ENCODE assay signal across 23 mouse cellular contexts in genomic region chr6:8465985-8466384, GRCm38 (mm10). TPM values are rescaled to one million over a fixed set of nuclear protein-coding genes. Genes with fewer than 3 reads are reported as not detected.
A peak's percentile ranks its signal among the peaks of the same experiment; 100 is the strongest.
DNase-seq lines count a peak whose midpoint lies in the region; ATAC-seq lines count a peak whose summit lies in the region.
"Had no signal": no experiment of that assay in that cellular context is flagged by ENCODE, and none has a peak within 500 bp of the region (broad histone marks: within the 10 kb centered on the region; RNA-seq: fewer than 3 reads in every experiment).

No protein-coding gene starts in this region.

- H3K9me3 ChIP-seq in lung, embryonic 15.5 days = no peaks in the 10 kb centered on the region
- no peaks in the 10 kb centered on the region for H3K9me3 ChIP-seq in intestine, embryonic 15.5 days
- H3K9me3 ChIP-seq in intestine, embryonic 16.5 days (ENCODE audit: control insufficient read depth, low read length) = no peaks in the 10 kb centered on the region
- H3K9me3 ChIP-seq: embryonic facial prominence, embryonic 12.5 days; embryonic facial prominence, embryonic 15.5 days; hindbrain, embryonic 12.5 days; hindbrain, embryonic 15.5 days had no signal

- no peaks in the 10 kb centered on the region for H3K36me3 ChIP-seq in lung, embryonic 15.5 days
- no peaks in the 10 kb centered on the region for H3K36me3 ChIP-seq in intestine, embryonic 15.5 days
- no peaks in the 10 kb centered on the region for H3K36me3 ChIP-seq in intestine, embryonic 16.5 days (ENCODE audit: control insufficient read depth, insufficient read depth, low read length)
- H3K36me3 ChIP-seq: embryonic facial prominence, embryonic 12.5 days; embryonic facial prominence, embryonic 15.5 days; hindbrain, embryonic 12.5 days; hindbrain, embryonic 15.5 days had no signal

- H3K4me3 ChIP-seq in lung, embryonic 15.5 days = no peak overlapping the region
- no peak overlapping the region for H3K4me3 ChIP-seq in intestine, embryonic 15.5 days (replicated peaks)
- H3K4me3 ChIP-seq in intestine, embryonic 16.5 days (ENCODE audit: low read length) = no peak overlapping the region
- H3K4me3 ChIP-seq: embryonic facial prominence, embryonic 12.5 days; embryonic facial prominence, embryonic 15.5 days; gastrocnemius, adult 2 months; hindbrain, embryonic 12.5 days; hindbrain, embryonic 15.5 days had no signal

- 51% methylated on average over 5 of the region's 5 CpGs for WGBS in lung, embryonic 15.5 days
- 64% methylated on average over 5 of the region's 5 CpGs for WGBS in intestine, embryonic 15.5 days
- WGBS in intestine, embryonic 16.5 days = 52% methylated on average over 5 of the region's 5 CpGs

- no peak overlapping the region for H3K9ac ChIP-seq in lung, embryonic 15.5 days
- H3K9ac ChIP-seq in intestine, embryonic 15.5 days = no peak overlapping the region
- no peak overlapping the region for H3K9ac ChIP-seq in intestine, embryonic 16.5 days (ENCODE audit: low read depth, low read length)
- H3K9ac ChIP-seq: embryonic facial prominence, embryonic 12.5 days; embryonic facial prominence, embryonic 15.5 days; forebrain, postnatal 0 days; hindbrain, embryonic 12.5 days; hindbrain, embryonic 15.5 days had no signal

- no peaks in the 10 kb centered on the region for H3K27me3 ChIP-seq in lung, embryonic 15.5 days
- no peaks in the 10 kb centered on the region for H3K27me3 ChIP-seq in intestine, embryonic 15.5 days (replicated peaks)
- no peaks in the 10 kb centered on the region for H3K27me3 ChIP-seq in intestine, embryonic 16.5 days (replicated peaks; ENCODE audit: control insufficient read depth, insufficient read depth, low read length)
- H3K27me3 ChIP-seq: embryonic facial prominence, embryonic 12.5 days; embryonic facial prominence, embryonic 15.5 days; hindbrain, embryonic 12.5 days; hindbrain, embryonic 15.5 days had no signal

- H3K4me2 ChIP-seq in lung, embryonic 15.5 days = no peak overlapping the region
- no peak overlapping the region for H3K4me2 ChIP-seq in intestine, embryonic 15.5 days (replicated peaks)
- no peak overlapping the region for H3K4me2 ChIP-seq in intestine, embryonic 16.5 days (ENCODE audit: low read depth, low read length)
- H3K4me2 ChIP-seq: embryonic facial prominence, embryonic 12.5 days; embryonic facial prominence, embryonic 15.5 days; heart, embryonic 11.5 days; hindbrain, embryonic 12.5 days; hindbrain, embryonic 15.5 days had no signal

- DNase-seq in lung, postnatal 10 days = no peak
- DNase-seq in embryo, embryonic 11 days = no peak
- DNase-seq in cerebellum, postnatal 25 days = no peak
- DNase-seq: adrenal gland, adult 8-10 months; adrenal gland, postnatal 25 days; cerebellum, adult 11-12 months; cerebellum, adult 8-10 months; cerebellum, postnatal 10 days; forebrain, postnatal 0 days; gastrocnemius, adult 2 months; gastrocnemius, postnatal 14 days; heart, adult 11 months had no signal

- peaks cover 27% of the 10 kb centered on the region for H3K4me1 ChIP-seq in lung, embryonic 15.5 days
- H3K4me1 ChIP-seq in intestine, embryonic 15.5 days (replicated peaks) = no peaks in the 10 kb centered on the region
- H3K4me1 ChIP-seq in intestine, embryonic 16.5 days (ENCODE audit: control insufficient read depth, insufficient read depth, low read length) = no peaks in the 10 kb centered on the region
- H3K4me1 ChIP-seq: embryonic facial prominence, embryonic 12.5 days; embryonic facial prominence, embryonic 15.5 days; hindbrain, embryonic 12.5 days; hindbrain, embryonic 15.5 days had no signal

- peak overlapping the region; percentile 24; the same call in 1 of the 2 replicates for H3K27ac ChIP-seq in lung, embryonic 15.5 days
- H3K27ac ChIP-seq in intestine, embryonic 15.5 days = no peak overlapping the region
- H3K27ac ChIP-seq in intestine, embryonic 16.5 days (ENCODE audit: low read length) = peak overlapping the region; percentile 34; the same call in 1 of the 2 replicates
- H3K27ac ChIP-seq: embryonic facial prominence, embryonic 12.5 days; embryonic facial prominence, embryonic 15.5 days; gastrocnemius, adult 2 months; hindbrain, embryonic 12.5 days; hindbrain, embryonic 15.5 days had no signal

- ATAC-seq in lung, embryonic 15.5 days (ENCODE audit: borderline replicate concordance, extremely low read depth, low FRiP score, low TSS enrichment) = no peak
- ATAC-seq in intestine, embryonic 15.5 days = 0 out of 2 replicates have a peak, but pooled peaks have one; percentile 16
- ATAC-seq in intestine, embryonic 16.5 days = no peak
- ATAC-seq: activated CD4-positive, CD25-positive, alpha-beta regulatory T cell, adult 4 months; CD4-positive, CD25-positive, alpha-beta regulatory T cell, adult 4 months; forebrain, embryonic 14.5 days; forebrain, postnatal 0 days had no signal

RNA-seq across cellular contexts. Expression of gene Glcci1, which starts 43.4 kb away (rescaled TPM):
- 8.7 and 10.6 TPM in 2 replicates for polyA plus RNA-seq in lung, embryonic 15.5 days (2015; fragmentation: Nextera tagmentation; extraction: Ambion mirVana)
- 5.8 and 6.3 TPM in 2 replicates for polyA plus RNA-seq in intestine, embryonic 15.5 days (2015; fragmentation: Nextera tagmentation; extraction: Ambion mirVana)
- polyA plus RNA-seq in intestine, embryonic 16.5 days (2015; fragmentation: Nextera tagmentation; extraction: Ambion mirVana) = 1.9 and 2.3 TPM in 2 replicates
